Mouse (Mus musculus): ENCODE results near the gene Arl4c.
A peak's percentile ranks its signal among the peaks of the same experiment; 100 is the strongest.
"Not testable (repeated sequence)": the region's sequence is repeated elsewhere in the genome, so short reads cannot be mapped to it uniquely, and the experiment has no call there.

Arl4c gene

GRCm38 (mm10) chr1:88655473-88656095 is 46.4 kb downstream of the Arl4c start:
- peak; percentile 37 for DNase-seq (ENCODE audit: low spot score)

- DNase-seq (ENCODE audit: low spot score): peak; percentile 91
Measured at GRCm38 (mm10) chr1:88654521-88655472, 47.2 kb downstream of the Arl4c start.

GRCm38 (mm10) chr1:88653614-88654520 is 48.2 kb downstream of the Arl4c start:
- DNase-seq (ENCODE audit: low spot score): no peak

- DNase-seq (ENCODE audit: low spot score): no peak
Measured at GRCm38 (mm10) chr1:88652682-88653081, 49.3 kb downstream of the Arl4c start.

GRCm38 (mm10) chr1:88651668-88652067 is 50.4 kb downstream of the Arl4c start:
- DNase-seq (ENCODE audit: low spot score): no peak

- DNase-seq (ENCODE audit: low spot score): no peak
Measured at GRCm38 (mm10) chr1:88648742-88649141, 53.3 kb downstream of the Arl4c start.

- DNase-seq (ENCODE audit: low spot score): peak; percentile 52
Measured at GRCm38 (mm10) chr1:88645599-88646119, 56.4 kb downstream of the Arl4c start.

GRCm38 (mm10) chr1:88644417-88644816 is 57.6 kb downstream of the Arl4c start:
- DNase-seq (ENCODE audit: low spot score): peak; percentile 83

GRCm38 (mm10) chr1:88643181-88643823 is 58.7 kb downstream of the Arl4c start:
- DNase-seq (ENCODE audit: low spot score): peak; percentile 43

- DNase-seq (ENCODE audit: low spot score): no peak
Measured at GRCm38 (mm10) chr1:88642735-88643134, 59.3 kb downstream of the Arl4c start.

- DNase-seq (ENCODE audit: low spot score): peak; percentile 34
Measured at GRCm38 (mm10) chr1:88641678-88642215, 60.3 kb downstream of the Arl4c start.

GRCm38 (mm10) chr1:88641194-88641593 is 60.8 kb downstream of the Arl4c start:
- DNase-seq (ENCODE audit: low spot score): no peak

- DNase-seq (ENCODE audit: low spot score): no peak
Measured at GRCm38 (mm10) chr1:88639432-88640281, 62.4 kb downstream of the Arl4c start.

GRCm38 (mm10) chr1:88638622-88639021 is 63.4 kb downstream of the Arl4c start:
- peak; percentile 69 for DNase-seq (ENCODE audit: low spot score)

GRCm38 (mm10) chr1:88636579-88637161 is 65.4 kb downstream of the Arl4c start:
- DNase-seq (ENCODE audit: low spot score): not testable (repeated sequence)

GRCm38 (mm10) chr1:88635659-88636058 is 66.4 kb downstream of the Arl4c start:
- no peak for DNase-seq (ENCODE audit: low spot score)

GRCm38 (mm10) chr1:88632851-88633250 is 69.2 kb downstream of the Arl4c start:
- no peak for DNase-seq (ENCODE audit: low spot score)

GRCm38 (mm10) chr1:88629966-88630488 is 72.0 kb downstream of the Arl4c start:
- DNase-seq (ENCODE audit: low spot score): no peak

- no peak for DNase-seq (ENCODE audit: low spot score)
Measured at GRCm38 (mm10) chr1:88625190-88625589, 76.8 kb downstream of the Arl4c start.

Data from T-cell, adult 2 months (primary cell).